25 mouse cellular contexts compared by ENCODE assay signal in the genomic region with DNA sequence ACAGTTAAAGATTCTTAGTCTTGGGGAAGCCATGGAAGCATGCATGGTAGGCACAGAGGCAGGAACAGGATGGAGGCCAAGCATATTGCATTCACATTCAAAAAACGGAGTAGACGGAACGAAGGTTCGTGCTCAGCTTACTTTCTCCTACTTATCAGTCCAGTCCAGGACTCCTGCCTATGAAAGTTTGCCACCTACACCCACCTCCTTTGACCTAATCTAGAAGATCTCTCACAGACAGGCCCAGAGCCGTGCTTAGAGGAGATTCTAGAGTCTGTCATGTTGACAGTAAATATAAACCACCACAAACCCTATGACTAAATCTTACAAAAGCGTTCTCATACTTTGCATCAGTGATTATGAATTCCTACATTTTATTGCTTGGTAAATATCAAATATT.
"Had no signal": no experiment of that assay in that cellular context is flagged by ENCODE, and none has a peak within 500 bp of the region (broad histone marks: within the 10 kb centered on the region; RNA-seq: fewer than 3 reads in every experiment).

No protein-coding gene starts in this region.

- DNase-seq: gastrocnemius, adult 2 months; gastrocnemius, postnatal 10 days; gastrocnemius, postnatal 25 days; heart, adult 18-20 months; heart, postnatal 10 days; heart, postnatal 4 days; kidney, adult 2 months; kidney, adult 9 months; kidney, postnatal 14 days; kidney, postnatal 36 days; layer of hippocampus, adult 9-11 months had no signal

- H3K4me1 ChIP-seq: heart, embryonic 10.5 days; heart, embryonic 12.5 days; hindbrain, embryonic 10.5 days; hindbrain, embryonic 12.5 days; intestine, embryonic 15.5 days; kidney, embryonic 15.5 days; limb, embryonic 10.5 days; limb, embryonic 12.5 days had no signal

- H3K27me3 ChIP-seq: heart, embryonic 12.5 days; hindbrain, embryonic 12.5 days; intestine, embryonic 15.5 days; kidney, embryonic 15.5 days; limb, embryonic 12.5 days had no signal

- H3K36me3 ChIP-seq: heart, embryonic 10.5 days; heart, embryonic 12.5 days; hindbrain, embryonic 10.5 days; hindbrain, embryonic 12.5 days; intestine, embryonic 15.5 days; kidney, embryonic 15.5 days; limb, embryonic 10.5 days; limb, embryonic 12.5 days had no signal

- ATAC-seq: hindbrain, embryonic 16.5 days; inflammation-experienced regulatory T-cells, adult 6 months; intestine, embryonic 15.5 days; intestine, postnatal 0 days had no signal

- H3K4me3 ChIP-seq: gastrocnemius, adult 2 months; heart, embryonic 10.5 days; heart, embryonic 12.5 days; hindbrain, embryonic 10.5 days; hindbrain, embryonic 12.5 days; intestine, embryonic 15.5 days; kidney, embryonic 15.5 days; left cerebral cortex, adult 2 months; limb, embryonic 10.5 days; limb, embryonic 12.5 days had no signal

- H3K9me3 ChIP-seq: heart, embryonic 10.5 days; heart, embryonic 12.5 days; hindbrain, embryonic 10.5 days; hindbrain, embryonic 12.5 days; intestine, embryonic 15.5 days; kidney, embryonic 15.5 days; limb, embryonic 10.5 days; limb, embryonic 12.5 days had no signal

- H3K9ac ChIP-seq: heart, embryonic 12.5 days; hindbrain, embryonic 12.5 days; hindbrain, embryonic 14.5 days; intestine, embryonic 15.5 days; kidney, embryonic 15.5 days; limb, embryonic 12.5 days had no signal

- H3K4me2 ChIP-seq: heart, embryonic 12.5 days; hindbrain, embryonic 12.5 days; hindbrain, embryonic 14.5 days; intestine, embryonic 15.5 days; kidney, embryonic 15.5 days; limb, embryonic 12.5 days had no signal

- H3K27ac ChIP-seq: gastrocnemius, adult 2 months; heart, embryonic 10.5 days; hindbrain, embryonic 10.5 days; hindbrain, embryonic 12.5 days; hindbrain, embryonic 14.5 days; intestine, embryonic 15.5 days; kidney, embryonic 15.5 days; kidney, postnatal 0 days; left cerebral cortex, adult 2 months; limb, embryonic 10.5 days; limb, embryonic 12.5 days had no signal
